Mouse (Mus musculus) embryonic fibroblast, embryonic 13.5 days (primary cell): ENCODE measurements around the gene Inpp5a.

Source experiments
- CTCF ChIP-seq: IDR thresholded peaks from 2 replicates; pipeline ENCODE4 v1.5.1; 2011; ENCODE audit warnings: mild to moderate bottlenecking, control low read depth, low read length, moderate library complexity, borderline replicate concordance; ENCODE audit not compliant: insufficient read depth
- POLR2A ChIP-seq: IDR thresholded peaks from 2 replicates; pipeline ENCODE4 v1.6.1; 2011; ENCODE audit warnings: low read depth, mild to moderate bottlenecking, control low read depth, low read length, moderate library complexity

GRCm38 (mm10) chr7:139625156-139625555, 236.2 kb downstream of the Inpp5a start:
- TF ChIP-seq POLR2A: no peak
- no peak for TF ChIP-seq CTCF
